Mouse (Mus musculus) Patski (cell line): ENCODE data around the gene Pld5. TPM values are rescaled to one million over a fixed set of nuclear protein-coding genes. Genes with fewer than 3 reads are reported as not detected.

ENCODE experiments used
- ATAC-seq: fragments of 100-300 bp; one replicate; pipeline ENCODE4 v1.8.0; 2021
- CTCF ChIA-PET: fragments of 350-600 bp; sonication (Branson Sonifier 250); formaldehyde crosslinking; loops from one replicate; lab custom pipeline; 2022; ENCODE audit warnings: inconsistent platforms; lab: Charles Lee
- POLR2A ChIA-PET: fragments of 350-600 bp; sonication (Branson Sonifier 250); formaldehyde crosslinking; loops from one replicate; lab custom pipeline; 2022; ENCODE audit warnings: antibody characterized with exemption, inconsistent platforms; lab: Charles Lee
- DNase-seq: peaks from one replicate; pipeline ENCODE4 v3.0.0-alpha.2; 2011; ENCODE audit warnings: low read depth, low spot score
- H3K27me3 ChIP-seq: fragments of 371-371 bp; one replicate; pipeline ENCODE4 v1.5.1; 2021
- CTCF ChIP-seq: fragments of 100-300 bp; IDR thresholded peaks from one replicate; pipeline ENCODE4 v1.5.1; 2021
- in situ Hi-C: fragments of 300-500 bp; cut with MboI; formaldehyde crosslinking; loops from 3 replicates; pipeline ENCODE4 v1.11.1; 2018; ENCODE audit warnings: low pct_unique_long_range_greater_than_20kb, mixed read lengths
- polyA plus RNA-seq: library from polyadenylated mRNA; unstranded; gene quantifications from one replicate; pipeline ENCODE4 v1.2.3, GENCODE M21; 2021

The Pld5 gene
- polyA plus RNA-seq, 1 experiment from 2014 or later = not detected

- ATAC-seq = no peak
- DNase-seq = no peak
- ChIA-PET POLR2A (no interaction called here), CTCF (interaction anchor here (1.4 kb wide), 1 partner anchor 29 kb away, joined by 3 read pairs; no protein-coding TSS in a partner anchor)
- in situ Hi-C loops = no loop called here
- H3K27me3 ChIP-seq = peaks cover 8% of the 10 kb centered on the region
- no peak for TF ChIP-seq CTCF
These were observed 56.9 kb downstream of the Pld5 start for GRCm38 (mm10) chr1:176218217-176218616.

- ATAC-seq = no peak
- ChIA-PET CTCF (no interaction called here), POLR2A (no interaction called here)
- in situ Hi-C loops = no loop called here
- peaks cover 8% of the 10 kb centered on the region for H3K27me3 ChIP-seq
- no peak for DNase-seq
- no peak for TF ChIP-seq CTCF
These were observed 61.4 kb downstream of the Pld5 start for GRCm38 (mm10) chr1:176213645-176214221.

GRCm38 (mm10) chr1:176212922-176213644 lies 62.0 kb downstream of the Pld5 start:
- no peak for TF ChIP-seq CTCF
- in situ Hi-C loops = no loop called here
- ChIA-PET CTCF (no interaction called here), POLR2A (no interaction called here)
- ATAC-seq (no peak), DNase-seq (no peak)
- peaks cover 8% of the 10 kb centered on the region for H3K27me3 ChIP-seq

GRCm38 (mm10) chr1:176210803-176211202 lies 64.3 kb downstream of the Pld5 start:
- in situ Hi-C loops = no loop called here
- CTCF ChIA-PET = no interaction called here
- POLR2A ChIA-PET = interaction anchor here (0.6 kb wide), 1 partner anchor 44 kb away, joined by 5 read pairs; no protein-coding TSS in a partner anchor
- no peak for ATAC-seq
- no peak for DNase-seq
- peaks cover 8% of the 10 kb centered on the region for H3K27me3 ChIP-seq
- TF ChIP-seq CTCF = no peak

GRCm38 (mm10) chr1:176208014-176208413 lies 67.1 kb downstream of the Pld5 start:
- ChIA-PET CTCF (no interaction called here), POLR2A (no interaction called here)
- H3K27me3 ChIP-seq = no peaks in the 10 kb centered on the region
- in situ Hi-C loops = no loop called here
- no peak for TF ChIP-seq CTCF
- ATAC-seq (no peak), DNase-seq (no peak)

GRCm38 (mm10) chr1:176202360-176202759 lies 72.8 kb downstream of the Pld5 start:
- no peak for DNase-seq
- ChIA-PET CTCF (no interaction called here), POLR2A (no interaction called here)
- TF ChIP-seq CTCF = no peak
- ATAC-seq = no peak
- H3K27me3 ChIP-seq = no peaks in the 10 kb centered on the region
- in situ Hi-C loops = no loop called here

- no peak for DNase-seq
- no peak for ATAC-seq
- in situ Hi-C loops = no loop called here
- POLR2A ChIA-PET = no interaction called here
- no peak for TF ChIP-seq CTCF
- CTCF ChIA-PET = no interaction called here
- H3K27me3 ChIP-seq = no peaks in the 10 kb centered on the region
These were observed 77.9 kb downstream of the Pld5 start for GRCm38 (mm10) chr1:176197036-176197766.

GRCm38 (mm10) chr1:176196341-176196740 lies 78.8 kb downstream of the Pld5 start:
- no peak for DNase-seq
- no peak for TF ChIP-seq CTCF
- no peaks in the 10 kb centered on the region for H3K27me3 ChIP-seq
- POLR2A ChIA-PET = no interaction called here
- CTCF ChIA-PET = no interaction called here
- in situ Hi-C loops = no loop called here
- ATAC-seq = no peak

GRCm38 (mm10) chr1:176194727-176195126 lies 80.4 kb downstream of the Pld5 start:
- ChIA-PET POLR2A (no interaction called here), CTCF (interaction anchor here (1.0 kb wide), 1 partner anchor 14 kb away, joined by 3 read pairs; no protein-coding TSS in a partner anchor)
- in situ Hi-C loops = no loop called here
- no peak for TF ChIP-seq CTCF
- DNase-seq = no peak
- no peaks in the 10 kb centered on the region for H3K27me3 ChIP-seq
- ATAC-seq = no peak

GRCm38 (mm10) chr1:176183991-176184390 lies 91.1 kb downstream of the Pld5 start:
- TF ChIP-seq CTCF = no peak
- in situ Hi-C loops = no loop called here
- ChIA-PET POLR2A (no interaction called here), CTCF (no interaction called here)
- no peak for DNase-seq
- no peak for ATAC-seq
- H3K27me3 ChIP-seq = no peaks in the 10 kb centered on the region

GRCm38 (mm10) chr1:176174971-176175370 lies 100.1 kb downstream of the Pld5 start:
- POLR2A ChIA-PET = no interaction called here
- no peak for TF ChIP-seq CTCF
- DNase-seq (no peak), ATAC-seq (no peak)
- H3K27me3 ChIP-seq = no peaks in the 10 kb centered on the region
- in situ Hi-C loops = no loop called here
- CTCF ChIA-PET = no interaction called here
